Mouse (Mus musculus): ENCODE results near the gene Gm11236.
"Not testable (repeated sequence)": the region's sequence is repeated elsewhere in the genome, so short reads cannot be mapped to it uniquely, and the experiment has no call there.

The Gm11236 gene

DNA sequence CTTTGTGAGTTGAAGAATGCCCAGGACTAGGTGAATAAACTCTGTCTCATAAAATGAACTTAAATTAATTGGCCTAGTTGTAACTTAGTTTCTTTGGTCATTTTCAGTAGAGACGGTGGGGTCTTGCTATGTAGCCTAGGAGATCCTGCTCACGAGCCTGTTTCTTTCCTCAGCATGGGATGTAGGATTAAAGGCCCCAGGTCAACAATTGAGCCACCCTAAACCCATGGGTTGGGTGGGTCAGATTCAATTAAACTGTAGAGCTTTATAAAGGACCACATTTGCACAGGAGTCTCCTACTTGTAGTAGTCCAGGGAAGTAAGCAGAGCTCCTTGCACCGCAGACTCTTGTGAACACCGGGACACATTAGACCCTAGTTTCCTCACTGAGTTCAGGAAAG lies at the start of gene Gm11236:
Gene Gm11236, plus strand, starts transcription at position 301 of the 400 bp plus-strand sequence.
- not testable (repeated sequence) for DNase-seq (ENCODE audit: low spot score in 2 of 2)

DNA sequence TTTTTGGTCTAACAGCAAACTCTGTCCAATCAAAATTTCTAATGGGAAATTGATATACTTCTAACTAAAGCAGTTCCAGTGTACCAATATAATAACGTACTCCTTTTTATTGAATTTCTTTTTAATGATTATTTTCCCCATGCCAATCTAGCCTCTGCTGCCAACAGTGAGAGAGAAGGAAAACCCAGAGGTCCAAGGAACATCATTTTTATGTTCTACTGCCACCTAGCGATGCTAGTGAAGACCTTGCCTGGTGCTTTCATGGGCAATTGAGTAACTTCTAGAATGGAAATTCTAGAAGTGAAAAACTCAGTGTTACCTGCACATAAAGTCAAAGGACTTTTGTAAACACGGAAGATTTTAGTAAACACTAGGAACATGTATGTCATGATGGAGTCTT lies 38.7 kb upstream of the Gm11236 start:
- DNase-seq (ENCODE audit: low spot score in 2 of 2), result peak in 1 of 2 experiments; percentile 7

DNA sequence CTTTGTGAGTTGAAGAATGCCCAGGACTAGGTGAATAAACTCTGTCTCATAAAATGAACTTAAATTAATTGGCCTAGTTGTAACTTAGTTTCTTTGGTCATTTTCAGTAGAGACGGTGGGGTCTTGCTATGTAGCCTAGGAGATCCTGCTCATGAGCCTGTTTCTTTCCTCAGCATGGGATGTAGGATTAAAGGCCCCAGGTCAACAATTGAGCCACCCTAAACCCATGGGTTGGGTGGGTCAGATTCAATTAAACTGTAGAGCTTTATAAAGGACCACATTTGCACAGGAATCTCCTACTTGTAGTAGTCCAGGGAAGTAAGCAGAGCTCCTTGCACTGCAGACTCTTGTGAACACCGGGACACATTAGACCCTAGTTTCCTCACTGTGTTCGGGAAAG lies 30.3 kb upstream of the Gm11236 start, which contains the start of gene Gm11238:
Gene Gm11238, plus strand, starts transcription at position 301 of the 400 bp plus-strand sequence.
- not testable (repeated sequence) for DNase-seq (ENCODE audit: low spot score in 2 of 2)

GRCm38 (mm10) chr4:73622684-73623083 lies 15.2 kb upstream of the Gm11236 start, which contains the start of gene Gm11237:
Gene Gm11237 (plus strand): TSS chr4:73622984.
- not testable (repeated sequence) for DNase-seq (ENCODE audit: low spot score in 2 of 2)

DNA sequence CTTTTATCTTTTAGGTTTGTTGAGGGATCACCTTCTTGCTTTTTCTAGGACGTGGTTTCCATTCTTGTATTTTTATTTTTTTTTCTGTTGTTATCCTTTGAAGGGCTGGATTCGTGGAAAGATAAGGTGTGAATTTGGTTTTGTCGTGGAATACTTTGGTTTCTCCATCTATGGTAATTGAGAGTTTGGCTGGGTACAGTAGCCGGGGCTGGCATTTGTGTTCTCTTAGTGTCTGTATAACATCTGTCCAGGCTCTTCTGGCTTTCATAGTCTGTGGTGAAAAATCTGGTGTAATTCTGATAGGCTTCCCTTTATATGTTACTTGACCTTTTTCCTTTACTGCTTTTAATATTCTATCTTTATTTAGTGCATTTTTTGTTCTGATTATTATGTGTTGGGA lies 23.9 kb downstream of the Gm11236 start:
- not testable (repeated sequence) for DNase-seq (ENCODE audit: low spot score in 2 of 2)

GRCm38 (mm10) chr4:73668054-73668453 lies 30.1 kb downstream of the Gm11236 start, which contains the start of gene Gm11239:
Gene Gm11239 (plus strand): TSS chr4:73668354.
- DNase-seq (ENCODE audit: low spot score in 2 of 2), result not testable (repeated sequence)

DNA sequence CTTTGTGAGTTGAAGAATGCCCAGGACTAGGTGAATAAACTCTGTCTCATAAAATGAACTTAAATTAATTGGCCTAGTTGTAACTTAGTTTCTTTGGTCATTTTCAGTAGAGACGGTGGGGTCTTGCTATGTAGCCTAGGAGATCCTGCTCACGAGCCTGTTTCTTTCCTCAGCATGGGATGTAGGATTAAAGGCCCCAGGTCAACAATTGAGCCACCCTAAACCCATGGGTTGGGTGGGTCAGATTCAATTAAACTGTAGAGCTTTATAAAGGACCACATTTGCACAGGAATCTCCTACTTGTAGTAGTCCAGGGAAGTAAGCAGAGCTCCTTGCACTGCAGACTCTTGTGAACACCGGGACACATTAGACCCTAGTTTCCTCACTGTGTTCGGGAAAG lies 45.3 kb downstream of the Gm11236 start, which contains the start of gene Gm428:
Gene Gm428, plus strand, starts transcription at position 301 of the 400 bp plus-strand sequence.
- DNase-seq (ENCODE audit: low spot score in 2 of 2), result not testable (repeated sequence)

Measured in frontal cortex, postnatal 25 days (tissue).